Mouse (Mus musculus): Measurements from ENCODE around the gene Wap. TPM values are rescaled to one million over a fixed set of nuclear protein-coding genes. Genes with fewer than 3 reads are reported as not detected.
A peak's percentile ranks its signal among the peaks of the same experiment; 100 is the strongest.

Gene Wap
- polyA plus RNA-seq (2015; fragmentation: Nextera tagmentation; extraction: Ambion mirVana): not detected in 2 replicates

- H3K27me3 ChIP-seq (ENCODE audit: insufficient read depth, low read length): no peaks in the 10 kb centered on the region
- no peak within 1 kb of the TSS for H3K9ac ChIP-seq (replicated peaks)
- TF ChIP-seq EP300 (IDR thresholded peaks at IDR 0.05; ENCODE audit: low read depth): no peak
- ATAC-seq (no peak), DNase-seq (no peak)
- no peaks in the 10 kb centered on the region for H3K36me3 ChIP-seq (replicated peaks; ENCODE audit: insufficient read depth, low read length)
- H3K4me3 ChIP-seq (ENCODE audit: low read depth, low read length): no peak within 1 kb of the TSS
- no peak within 1 kb of the TSS for H3K4me2 ChIP-seq (ENCODE audit: low read depth, low read length)
- H3K9me3 ChIP-seq (ENCODE audit: low read length): no peaks in the 10 kb centered on the region
- no peak within 1 kb of the TSS for H3K27ac ChIP-seq (ENCODE audit: low read depth)
- no peaks in the 10 kb centered on the region for H3K4me1 ChIP-seq (ENCODE audit: insufficient read depth)
- WGBS (ENCODE audit: insufficient replicate concordance): 81% methylated on average over 4 of the region's 4 CpGs
Measured at GRCm38 (mm10) chr11:6638537-6638936, at the start of gene Wap. Gene Wap, minus strand, starts transcription at chr11:6638637.

- no peak overlapping the region for H3K27ac ChIP-seq (ENCODE audit: low read depth)
- no peak overlapping the region for H3K4me3 ChIP-seq (ENCODE audit: low read depth, low read length)
- no peaks in the 10 kb centered on the region for H3K4me1 ChIP-seq (ENCODE audit: insufficient read depth)
- H3K9me3 ChIP-seq (ENCODE audit: low read length): no peaks in the 10 kb centered on the region; the same call in 1 of the 2 replicates
- no peaks in the 10 kb centered on the region for H3K36me3 ChIP-seq (replicated peaks; ENCODE audit: insufficient read depth, low read length)
- no peak overlapping the region for H3K4me2 ChIP-seq (ENCODE audit: low read depth, low read length)
- DNase-seq: no peak
- H3K9ac ChIP-seq (replicated peaks): no peak overlapping the region
- WGBS (ENCODE audit: insufficient replicate concordance): 62% methylated on average over 3 of the region's 3 CpGs
- no peak for ATAC-seq
- no peaks in the 10 kb centered on the region for H3K27me3 ChIP-seq (ENCODE audit: insufficient read depth, low read length)
- TF ChIP-seq CTCF (IDR thresholded peaks at IDR 0.05; ENCODE audit: low read depth): no peak
- no peak for TF ChIP-seq EP300 (IDR thresholded peaks at IDR 0.05; ENCODE audit: low read depth)
Measured at GRCm38 (mm10) chr11:6684741-6685140, 46.3 kb upstream of the Wap start.

- DNase-seq (peak; percentile 36), ATAC-seq (peak; percentile 44)
- no peak overlapping the region for H3K4me3 ChIP-seq (ENCODE audit: low read depth, low read length)
- no peak overlapping the region for H3K9ac ChIP-seq (replicated peaks)
- H3K27ac ChIP-seq (ENCODE audit: low read depth): no peak overlapping the region
- TF ChIP-seq CTCF (IDR thresholded peaks at IDR 0.05; ENCODE audit: low read depth) (no peak), EP300 (IDR thresholded peaks at IDR 0.05; ENCODE audit: low read depth) (no peak)
- H3K4me1 ChIP-seq (ENCODE audit: insufficient read depth): no peaks in the 10 kb centered on the region
- no peaks in the 10 kb centered on the region for H3K36me3 ChIP-seq (replicated peaks; ENCODE audit: insufficient read depth, low read length)
- WGBS (ENCODE audit: insufficient replicate concordance): 13% methylated on average over 10 of the region's 10 CpGs
- no peaks in the 10 kb centered on the region; the same call in 1 of the 2 replicates for H3K9me3 ChIP-seq (ENCODE audit: low read length)
- no peaks in the 10 kb centered on the region for H3K27me3 ChIP-seq (ENCODE audit: insufficient read depth, low read length)
- H3K4me2 ChIP-seq (ENCODE audit: low read depth, low read length): peak overlapping the region; percentile 38
Measured at GRCm38 (mm10) chr11:6680397-6680818, 42.0 kb upstream of the Wap start.

- H3K4me2 ChIP-seq (ENCODE audit: low read depth, low read length): peak overlapping the region; percentile 38
- no peaks in the 10 kb centered on the region for H3K27me3 ChIP-seq (ENCODE audit: insufficient read depth, low read length)
- no peaks in the 10 kb centered on the region for H3K36me3 ChIP-seq (replicated peaks; ENCODE audit: insufficient read depth, low read length)
- TF ChIP-seq CTCF (IDR thresholded peaks at IDR 0.05; ENCODE audit: low read depth) (no peak), EP300 (IDR thresholded peaks at IDR 0.05; ENCODE audit: low read depth) (no peak)
- no peaks in the 10 kb centered on the region; the same call in 1 of the 2 replicates for H3K9me3 ChIP-seq (ENCODE audit: low read length)
- no peak overlapping the region for H3K9ac ChIP-seq (replicated peaks)
- ATAC-seq (peak; percentile 41), DNase-seq (peak; percentile 32)
- H3K27ac ChIP-seq (ENCODE audit: low read depth): no peak overlapping the region
- no peaks in the 10 kb centered on the region for H3K4me1 ChIP-seq (ENCODE audit: insufficient read depth)
- 0 out of 2 replicates have a peak overlapping the region, but pooled peaks have one; percentile 2 for H3K4me3 ChIP-seq (ENCODE audit: low read depth, low read length)
- WGBS (ENCODE audit: insufficient replicate concordance): 34% methylated on average over 17 of the region's 17 CpGs
Measured at GRCm38 (mm10) chr11:6679694-6680396, 41.4 kb upstream of the Wap start.

- Histone ChIP-seq H3K9ac (replicated peaks) (no peak overlapping the region), H3K36me3 (replicated peaks; ENCODE audit: insufficient read depth, low read length) (no peaks in the 10 kb centered on the region), H3K4me2 (ENCODE audit: low read depth, low read length) (no peak overlapping the region), H3K4me1 (ENCODE audit: insufficient read depth) (no peaks in the 10 kb centered on the region), H3K27ac (ENCODE audit: low read depth) (no peak overlapping the region), H3K27me3 (ENCODE audit: insufficient read depth, low read length) (no peaks in the 10 kb centered on the region), H3K4me3 (ENCODE audit: low read depth, low read length) (no peak overlapping the region), H3K9me3 (ENCODE audit: low read length) (no peaks in the 10 kb centered on the region)
- ATAC-seq (no peak), DNase-seq (no peak)
- TF ChIP-seq CTCF (IDR thresholded peaks at IDR 0.05; ENCODE audit: low read depth) (peak; percentile 53), EP300 (IDR thresholded peaks at IDR 0.05; ENCODE audit: low read depth) (no peak)
- 32% methylated on average over 7 of the region's 7 CpGs for WGBS (ENCODE audit: insufficient replicate concordance)
Measured at GRCm38 (mm10) chr11:6677530-6677929, 39.1 kb upstream of the Wap start.

- DNase-seq (no peak), ATAC-seq (no peak)
- Histone ChIP-seq H3K27me3 (ENCODE audit: insufficient read depth, low read length) (no peaks in the 10 kb centered on the region), H3K4me2 (ENCODE audit: low read depth, low read length) (no peak overlapping the region), H3K4me1 (ENCODE audit: insufficient read depth) (no peaks in the 10 kb centered on the region), H3K27ac (ENCODE audit: low read depth) (no peak overlapping the region), H3K36me3 (replicated peaks; ENCODE audit: insufficient read depth, low read length) (no peaks in the 10 kb centered on the region), H3K9me3 (ENCODE audit: low read length) (no peaks in the 10 kb centered on the region), H3K9ac (replicated peaks) (no peak overlapping the region), H3K4me3 (ENCODE audit: low read depth, low read length) (no peak overlapping the region)
- 88% methylated on average over 9 of the region's 9 CpGs for whole genome bisulfite sequencing (ENCODE audit: insufficient replicate concordance)
- TF ChIP-seq CTCF (IDR thresholded peaks at IDR 0.05; ENCODE audit: low read depth) (no peak), EP300 (IDR thresholded peaks at IDR 0.05; ENCODE audit: low read depth) (no peak)
Measured at GRCm38 (mm10) chr11:6676641-6677040, 38.2 kb upstream of the Wap start.
